Mouse (Mus musculus) small intestine, adult 2 months (tissue): ENCODE results near the gene Btbd8. TPM values are rescaled to one million over a fixed set of nuclear protein-coding genes. Genes with fewer than 3 reads are reported as not detected.

Experiments
- H3K27ac ChIP-seq: fragments of 200-500 bp; 2 replicates; pipeline ENCODE4 v1.5.1; 2012; ENCODE audit warnings: low read depth, low read length, control low read depth, inconsistent platforms; ENCODE audit not compliant: insufficient read depth
- H3K27me3 ChIP-seq: fragments of 200-500 bp; 2 replicates; pipeline ENCODE4 v1.6.1; 2012; ENCODE audit warnings: mild to moderate bottlenecking, moderate library complexity, low read length, inconsistent platforms; ENCODE audit not compliant: control insufficient read depth, insufficient read depth
- H3K36me3 ChIP-seq: fragments of 200-500 bp; 2 replicates; pipeline ENCODE4 v1.6.1; 2012; ENCODE audit warnings: mild to moderate bottlenecking, low read length, control low read depth, inconsistent platforms; ENCODE audit not compliant: control insufficient read depth, insufficient read depth
- H3K4me1 ChIP-seq: fragments of 200-500 bp; 2 replicates; pipeline ENCODE4 v1.6.1; 2012; ENCODE audit warnings: low read length, inconsistent platforms, mixed read lengths; ENCODE audit not compliant: control insufficient read depth, insufficient read depth, insufficient read length
- H3K4me3 ChIP-seq: fragments of 200-500 bp; 2 replicates; pipeline ENCODE4 v1.5.1; 2012; ENCODE audit warnings: low read depth, mild to moderate bottlenecking, control low read depth, inconsistent platforms, low read length, moderate library complexity
- CTCF ChIP-seq: fragments of 200-500 bp; IDR thresholded peaks from 2 replicates; pipeline ENCODE4 v1.5.1; 2012; ENCODE audit warnings: low read depth, mild to moderate bottlenecking, control low read depth, inconsistent platforms, low read length, moderate library complexity, mixed read lengths; ENCODE audit not compliant: insufficient replicate concordance, insufficient read length; ENCODE audit errors: extremely low read depth
- POLR2A ChIP-seq: fragments of 200-500 bp; IDR thresholded peaks from 2 replicates; pipeline ENCODE4 v1.6.1; 2012; ENCODE audit warnings: low read depth, mild to moderate bottlenecking, control low read depth, inconsistent platforms, low read length, moderate library complexity
- WGBS: fragments of 180-500 bp; shearing (Covaris S2); methylation state at CpG from one replicate; pipeline ENCODE4 v1.1.7; 2018; 5-methylcytosine and 5-hydroxymethylcytosine counted together
- polyA plus RNA-seq: library from polyadenylated mRNA; depleted of rRNA; stranded (reverse); fragments of >200 nt; gene quantifications from 2 replicates; pipeline ENCODE4 v1.2.3, GENCODE M21; 2012; rRNA removed

Gene Btbd8
- polyA plus RNA-seq, result 0.13 and 0.28 TPM in 2 replicates

DNA sequence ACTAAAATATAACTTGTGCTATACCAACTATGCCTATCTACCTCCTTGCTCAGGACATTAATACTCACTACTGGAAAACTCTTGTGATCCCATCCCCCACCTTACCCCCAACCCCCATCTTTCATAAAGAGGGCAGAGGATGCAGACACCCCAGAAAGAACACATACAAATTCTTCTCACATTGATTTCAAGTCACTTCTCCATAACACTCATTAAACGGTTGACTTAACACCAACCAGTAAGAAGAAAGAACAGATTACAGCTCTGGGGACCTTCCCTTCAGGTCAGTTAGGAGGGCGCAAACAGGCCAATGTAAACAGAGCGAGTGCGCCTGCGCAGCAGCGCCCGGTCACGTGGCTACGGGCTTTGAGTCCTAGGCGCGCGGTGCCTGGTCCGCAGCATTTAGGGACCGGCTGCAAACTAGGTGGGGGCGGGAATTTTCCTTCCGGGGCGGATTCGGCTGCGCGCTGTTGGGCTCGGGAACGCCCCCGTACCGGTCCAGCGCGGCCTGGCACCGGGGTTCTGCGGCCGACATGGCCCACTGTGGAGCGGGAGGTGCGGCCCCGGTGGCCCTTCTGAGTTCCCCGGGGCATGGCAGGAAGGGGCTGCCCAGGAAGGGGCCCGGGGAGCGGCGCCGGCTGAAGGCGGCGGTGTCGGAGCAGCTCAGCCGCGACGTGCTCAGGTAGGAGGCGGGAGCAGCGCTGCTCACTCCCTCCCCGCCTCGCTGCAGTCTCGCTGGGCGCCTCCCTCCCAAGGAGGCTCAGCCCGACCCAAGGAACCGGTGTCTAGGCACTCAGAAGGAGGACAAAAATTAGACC, at the start of gene Btbd8:
Gene Btbd8 (plus strand): TSS at position 534 of the 818 bp plus-strand sequence.
- H3K4me3 ChIP-seq, result peak within 1 kb of the TSS; percentile 92
- H3K27ac ChIP-seq, result peak within 1 kb of the TSS; percentile 43; the same call in 1 of the 2 replicates
- no peaks in the 10 kb centered on the region for H3K27me3 ChIP-seq
- no peaks in the 10 kb centered on the region for H3K36me3 ChIP-seq
- under 1% methylated on average over 51 of the region's 51 CpGs for WGBS
- TF ChIP-seq CTCF, result no peak
- TF ChIP-seq POLR2A, result no peak
- H3K4me1 ChIP-seq, result peaks cover 3% of the 10 kb centered on the region; the same call in 1 of the 2 replicates

DNA sequence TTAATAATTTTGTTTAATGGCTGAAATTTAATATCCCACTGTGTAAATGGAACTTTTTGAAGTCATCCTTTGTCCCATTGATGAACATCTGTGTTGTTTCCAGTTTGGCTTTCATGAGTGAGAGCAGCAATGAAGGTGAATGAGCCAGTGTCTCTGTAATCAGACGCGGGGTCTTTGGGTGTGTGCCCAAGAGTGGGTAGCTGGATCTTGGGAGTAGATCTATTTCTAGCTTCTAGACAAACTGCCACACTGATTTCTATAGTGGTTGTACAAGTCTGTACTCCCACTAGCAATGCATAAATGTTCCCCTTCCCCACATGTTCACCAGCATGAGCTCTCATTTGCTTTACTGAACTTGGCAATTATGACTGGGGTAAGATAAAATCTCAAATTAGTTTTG, 48.4 kb upstream of the Btbd8 start:
- no peak overlapping the region for H3K27ac ChIP-seq
- TF ChIP-seq CTCF (no peak), POLR2A (no peak)
- no peaks in the 10 kb centered on the region for H3K4me1 ChIP-seq
- H3K4me3 ChIP-seq, result no peak overlapping the region
- H3K36me3 ChIP-seq, result no peaks in the 10 kb centered on the region
- WGBS, result 93% methylated on average over 2 of the region's 2 CpGs
- no peaks in the 10 kb centered on the region for H3K27me3 ChIP-seq

DNA sequence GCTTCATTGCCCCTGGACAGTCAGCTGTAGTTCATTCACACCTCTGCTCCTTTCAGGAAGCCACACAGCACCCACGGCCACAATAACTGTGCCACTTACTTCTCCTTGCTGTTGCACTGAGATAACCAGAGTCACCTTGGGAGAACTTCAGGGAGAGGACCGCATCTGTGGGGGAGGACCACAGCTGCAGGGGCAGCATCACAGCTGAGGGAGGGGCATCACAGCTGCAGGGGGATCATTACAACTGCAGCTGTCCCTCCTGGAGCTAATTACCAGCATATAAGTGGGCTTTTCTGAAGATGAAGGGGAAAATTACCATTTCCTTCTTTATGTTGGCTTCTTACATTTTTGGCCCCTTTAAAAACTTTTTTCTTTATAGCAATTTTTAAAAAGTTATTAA, 43.4 kb upstream of the Btbd8 start:
- 82% methylated on average over 2 of the region's 2 CpGs for WGBS
- no peak overlapping the region for H3K27ac ChIP-seq
- H3K4me3 ChIP-seq, result no peak overlapping the region

DNA sequence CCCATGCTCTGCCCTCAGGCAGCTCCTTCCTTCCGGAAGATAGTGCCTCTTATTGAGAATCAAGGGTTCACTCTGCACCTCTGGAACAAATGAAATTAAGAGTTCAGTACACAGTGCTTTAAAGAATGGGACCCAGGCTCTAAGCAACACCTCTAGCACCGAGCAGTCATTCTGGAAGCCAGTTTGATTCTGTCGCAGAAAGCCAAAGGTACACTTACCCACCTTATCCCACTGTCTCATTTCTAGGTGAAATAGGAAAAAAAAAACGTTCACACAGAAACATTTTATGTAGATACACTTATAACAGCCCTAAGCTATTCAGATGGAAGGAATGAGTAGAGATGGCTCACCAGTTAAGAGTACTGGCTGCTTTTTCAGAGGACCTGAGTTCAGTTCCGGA, 35.4 kb upstream of the Btbd8 start, which contains the start of gene Ephx4:
Gene Ephx4 (plus strand): TSS at position 301 of the 400 bp plus-strand sequence.
- Histone ChIP-seq H3K36me3 (no peaks in the 10 kb centered on the region), H3K27ac (no peak within 1 kb of the TSS), H3K27me3 (peaks cover 22% of the 10 kb centered on the region), H3K4me3 (peak within 1 kb of the TSS; percentile 59), H3K4me1 (peaks cover 4% of the 10 kb centered on the region; the same call in 1 of the 2 replicates)
- WGBS, result 42% methylated on average over 5 of the region's 5 CpGs
- no peak for TF ChIP-seq CTCF
- no peak for TF ChIP-seq POLR2A

More for the DNA sequence above, 43.4 kb upstream of the Btbd8 start:
- H3K36me3 ChIP-seq, result no peaks in the 10 kb centered on the region
- no peaks in the 10 kb centered on the region for H3K27me3 ChIP-seq
- TF ChIP-seq CTCF, result no peak
- TF ChIP-seq POLR2A, result no peak
- no peaks in the 10 kb centered on the region for H3K4me1 ChIP-seq

DNA sequence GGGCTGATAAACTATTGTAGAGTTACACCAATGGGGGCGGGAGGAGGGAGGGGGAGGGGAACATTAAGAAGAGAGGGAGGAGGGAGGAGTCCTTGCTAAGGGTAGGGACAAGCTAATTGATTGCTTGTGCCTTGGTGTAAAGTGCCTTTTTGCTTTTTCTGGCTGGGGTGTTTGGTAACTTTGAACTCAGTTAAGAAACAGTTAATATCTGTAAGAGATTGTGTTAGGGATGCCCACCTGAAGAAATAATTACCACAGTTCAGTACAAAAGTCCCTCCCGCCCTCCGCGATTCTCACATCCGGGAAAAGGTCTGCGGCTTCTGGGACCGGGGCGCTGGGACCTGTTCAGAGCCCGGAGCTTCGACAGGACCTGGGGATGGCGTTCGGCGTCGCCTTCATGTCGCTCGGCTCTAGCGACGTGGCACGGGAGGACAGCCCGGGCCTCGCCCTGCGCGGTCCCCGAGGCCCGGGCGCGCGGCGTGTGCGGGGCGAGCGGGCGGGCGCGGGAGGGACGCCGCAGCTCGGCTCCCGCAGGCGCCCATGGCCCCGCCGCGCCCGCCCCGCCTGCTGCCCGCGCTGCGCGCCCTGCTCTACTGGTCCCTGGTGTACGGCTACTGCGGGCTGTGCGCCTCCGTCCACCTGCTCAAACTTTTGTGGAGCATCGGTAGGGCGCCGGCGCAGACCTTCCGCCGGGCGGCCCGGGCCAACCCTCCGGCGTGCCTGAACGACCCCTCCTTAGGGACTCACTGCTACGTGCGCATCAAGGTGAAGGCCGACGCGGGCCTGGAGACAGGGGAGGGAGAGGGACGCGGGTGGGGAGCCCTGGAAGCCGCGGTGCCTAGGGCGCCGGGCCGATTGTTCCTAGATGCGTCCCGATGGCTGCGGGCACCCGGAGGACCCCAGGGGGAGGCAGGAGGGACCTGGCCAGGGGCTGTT, 34.5 kb upstream of the Btbd8 start:
- H3K27me3 ChIP-seq, result peaks cover 22% of the 10 kb centered on the region
- TF ChIP-seq CTCF (no peak), POLR2A (no peak)
- H3K36me3 ChIP-seq, result no peaks in the 10 kb centered on the region
- under 1% methylated on average over 80 of the region's 80 CpGs for WGBS
- no peak overlapping the region for H3K27ac ChIP-seq
- peak overlapping the region; percentile 59 for H3K4me3 ChIP-seq
- H3K4me1 ChIP-seq, result peaks cover 4% of the 10 kb centered on the region; the same call in 1 of the 2 replicates

DNA sequence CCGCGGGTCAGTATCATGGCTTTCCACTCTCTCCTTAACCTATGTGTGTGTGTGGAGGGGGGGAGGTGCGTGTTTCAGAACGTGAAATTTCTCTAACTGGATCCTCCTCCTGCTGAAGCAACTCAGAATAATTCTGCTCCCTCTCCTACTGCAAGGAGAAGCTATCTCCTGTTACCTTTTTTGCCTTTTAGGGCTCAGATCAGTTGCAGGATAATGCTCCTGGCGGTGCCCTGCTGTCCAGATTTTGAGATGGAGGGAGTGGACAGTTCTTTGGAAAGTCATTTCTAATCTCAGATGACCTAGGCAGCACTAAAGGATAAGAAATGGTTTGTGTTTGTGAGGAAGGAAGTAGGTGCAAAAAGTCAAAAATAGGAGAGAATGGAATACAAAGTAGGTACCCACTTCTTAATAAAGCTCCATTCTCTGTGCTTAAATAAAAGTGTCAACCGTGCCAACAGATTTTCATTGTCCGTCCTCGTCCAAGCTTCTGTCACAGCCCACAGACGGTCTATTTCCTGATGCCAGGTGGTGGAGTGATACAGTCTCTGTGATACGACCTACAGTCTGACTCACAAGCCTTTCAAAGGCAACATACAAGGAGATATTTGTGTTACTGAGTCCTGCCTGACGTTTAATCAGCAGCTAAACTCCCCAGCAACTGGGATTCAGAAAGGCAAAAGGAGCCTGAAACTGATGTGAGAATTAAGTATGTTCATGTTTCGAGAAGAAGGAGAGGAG, 33.7 kb upstream of the Btbd8 start:
- H3K27ac ChIP-seq, result no peak overlapping the region
- H3K4me3 ChIP-seq, result peak overlapping the region; percentile 59
- TF ChIP-seq CTCF (no peak), POLR2A (no peak)

More for the DNA sequence above, 33.7 kb upstream of the Btbd8 start:
- Histone ChIP-seq H3K27me3 (peaks cover 22% of the 10 kb centered on the region), H3K4me1 (peaks cover 4% of the 10 kb centered on the region; the same call in 1 of the 2 replicates), H3K36me3 (no peaks in the 10 kb centered on the region)
- 32% methylated on average over 12 of the region's 12 CpGs for WGBS
